Mouse (Mus musculus): ENCODE results near the gene Zbtb20.
A peak's percentile ranks its signal among the peaks of the same experiment; 100 is the strongest.

Zbtb20 gene

DNA sequence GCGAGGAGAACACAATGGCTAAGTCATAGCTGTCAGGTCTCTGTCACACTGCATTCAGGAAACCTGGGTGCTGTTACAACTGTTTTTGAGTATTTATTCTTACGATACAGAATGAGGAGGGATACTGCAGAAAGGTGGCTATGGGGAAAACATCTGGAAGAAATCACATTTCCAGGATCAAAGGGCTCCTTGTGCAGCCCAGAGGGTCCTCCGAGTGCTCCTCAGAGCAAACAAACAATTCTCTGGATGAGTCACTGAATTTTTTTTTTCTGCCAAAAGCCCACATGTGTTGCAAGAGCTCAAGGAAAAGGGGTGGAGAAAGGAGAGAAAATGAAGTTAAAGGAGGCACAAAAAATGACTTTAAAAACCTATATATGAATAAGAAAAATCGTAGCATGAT lies 345.6 kb downstream of the Zbtb20 start:
- DNase-seq = no peak

- DNase-seq = no peak
Observed at GRCm38 (mm10) chr16:43230253-43230652, 354.6 kb downstream of the Zbtb20 start.

GRCm38 (mm10) chr16:43234249-43234648 lies 358.6 kb downstream of the Zbtb20 start:
- no peak for DNase-seq

- peak; percentile 62 for DNase-seq
Observed at GRCm38 (mm10) chr16:43235317-43235716, 359.6 kb downstream of the Zbtb20 start.

DNA sequence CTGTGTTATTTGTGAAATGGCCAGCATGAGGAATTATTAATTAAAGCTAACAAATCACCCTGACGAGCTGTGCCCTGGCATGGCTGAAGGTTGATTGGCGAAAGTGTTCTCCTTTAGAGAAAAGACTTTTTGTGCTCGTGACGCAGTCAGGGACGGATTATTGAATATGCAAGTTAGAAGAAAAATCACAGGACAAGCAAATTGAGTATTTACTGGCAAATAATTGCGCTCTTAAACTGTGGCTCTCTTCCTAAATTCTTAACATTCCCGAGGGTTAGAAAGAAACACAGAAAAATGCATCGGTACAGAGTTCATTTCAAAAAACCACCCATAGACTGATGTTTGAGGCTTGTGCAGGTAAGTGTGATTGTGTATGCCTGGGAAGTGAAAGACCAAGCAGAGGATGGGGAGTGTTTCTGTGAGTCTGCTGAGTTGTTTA lies 360.1 kb downstream of the Zbtb20 start:
- DNase-seq = no peak

- no peak for DNase-seq
Observed at GRCm38 (mm10) chr16:43237551-43237950, 361.9 kb downstream of the Zbtb20 start.

- no peak for DNase-seq
Observed at GRCm38 (mm10) chr16:43247026-43247425, 371.3 kb downstream of the Zbtb20 start.

DNA sequence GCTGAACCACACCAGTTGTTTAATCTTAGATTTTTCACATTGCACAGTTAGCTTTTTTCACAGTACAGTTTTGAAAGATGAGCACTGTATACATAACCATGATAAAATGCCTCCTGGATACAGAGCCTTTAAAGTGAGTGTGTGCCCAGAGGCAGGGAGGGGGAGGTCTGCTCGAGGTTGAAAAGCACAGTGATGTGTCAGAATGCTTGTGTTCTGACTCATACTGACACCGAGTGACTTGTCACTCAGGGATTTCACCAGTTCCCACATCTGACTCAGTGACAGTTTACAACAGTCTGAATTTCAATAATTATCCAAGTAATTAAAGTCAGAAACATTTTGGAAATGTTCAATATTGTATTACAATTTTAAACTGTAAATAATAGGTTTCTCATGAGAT lies 377.4 kb downstream of the Zbtb20 start:
- no peak for DNase-seq

DNA sequence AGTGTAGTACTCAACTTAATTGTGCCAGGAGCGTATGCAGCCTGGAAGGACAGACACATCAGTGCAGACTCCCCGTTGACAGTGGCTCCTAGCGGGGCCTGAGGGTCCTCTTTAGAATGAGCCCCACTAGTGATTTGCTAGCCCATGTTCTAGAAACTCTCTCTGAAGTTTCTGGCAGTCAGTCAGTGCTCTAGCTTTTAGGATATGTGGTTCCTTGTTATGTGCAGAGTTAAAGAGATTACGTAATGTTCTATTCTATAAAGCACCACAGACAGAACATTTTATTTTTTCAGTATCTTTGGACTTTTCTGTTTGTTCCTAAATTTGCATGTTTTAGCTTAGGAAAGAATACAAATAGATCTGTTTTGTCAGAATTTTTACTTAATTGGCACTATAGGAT lies 378.1 kb downstream of the Zbtb20 start:
- DNase-seq = no peak

- DNase-seq = no peak
Observed at GRCm38 (mm10) chr16:43256191-43256899, 380.7 kb downstream of the Zbtb20 start.

GRCm38 (mm10) chr16:43256900-43257281 lies 381.2 kb downstream of the Zbtb20 start:
- DNase-seq = no peak

DNA sequence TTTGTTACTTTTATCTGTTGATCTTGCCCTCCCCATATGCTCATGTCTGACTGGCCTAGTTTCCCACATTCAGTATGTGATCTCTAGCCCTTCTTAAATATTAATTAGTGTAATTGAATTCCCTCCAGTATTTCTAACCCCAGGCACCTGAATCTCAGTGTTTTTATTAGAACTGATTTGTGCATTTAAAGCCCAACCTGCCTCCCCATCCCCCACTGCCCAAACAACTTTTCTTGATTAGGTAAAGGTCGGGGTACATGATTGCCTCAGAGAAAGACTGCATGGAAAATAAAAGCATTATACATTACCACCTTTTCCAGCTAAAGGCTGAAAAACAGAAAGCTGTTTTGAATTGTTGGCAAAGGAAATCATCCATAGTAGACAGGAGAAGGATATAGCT lies 383.8 kb downstream of the Zbtb20 start:
- no peak for DNase-seq

GRCm38 (mm10) chr16:43260862-43261261 lies 385.2 kb downstream of the Zbtb20 start:
- no peak for DNase-seq

DNA sequence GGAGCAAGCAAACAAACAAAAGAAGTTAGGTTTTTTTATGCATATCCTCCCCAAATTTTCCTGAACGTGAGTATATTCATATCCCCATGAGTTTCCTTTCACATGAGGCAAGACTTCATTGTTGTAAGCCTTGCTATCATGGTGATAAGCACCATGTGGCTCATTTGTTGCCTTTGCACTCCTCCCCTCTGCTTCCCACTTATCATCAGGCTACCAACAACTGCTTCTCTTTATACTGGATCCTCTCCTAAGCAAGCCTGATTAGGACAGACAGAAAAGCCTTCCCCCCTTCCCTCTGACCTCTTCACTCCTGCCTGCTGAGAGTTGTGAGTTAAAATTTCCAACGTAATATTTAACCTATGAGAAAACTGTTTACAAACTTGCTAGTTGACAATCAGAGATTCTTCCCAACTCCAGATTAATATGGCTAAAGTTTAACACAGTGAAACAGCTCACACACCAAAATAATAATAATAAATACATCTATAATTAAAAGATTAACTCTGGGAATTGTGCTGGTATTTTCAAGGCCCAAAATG lies 398.4 kb downstream of the Zbtb20 start:
- no peak for DNase-seq

GRCm38 (mm10) chr16:43276764-43277163 lies 401.1 kb downstream of the Zbtb20 start:
- DNase-seq = no peak

GRCm38 (mm10) chr16:43286319-43286718 lies 410.6 kb downstream of the Zbtb20 start:
- DNase-seq = no peak

- DNase-seq = no peak
Observed at GRCm38 (mm10) chr16:43286783-43287383, 411.2 kb downstream of the Zbtb20 start.

GRCm38 (mm10) chr16:43291423-43291822 lies 415.7 kb downstream of the Zbtb20 start:
- no peak for DNase-seq

DNA sequence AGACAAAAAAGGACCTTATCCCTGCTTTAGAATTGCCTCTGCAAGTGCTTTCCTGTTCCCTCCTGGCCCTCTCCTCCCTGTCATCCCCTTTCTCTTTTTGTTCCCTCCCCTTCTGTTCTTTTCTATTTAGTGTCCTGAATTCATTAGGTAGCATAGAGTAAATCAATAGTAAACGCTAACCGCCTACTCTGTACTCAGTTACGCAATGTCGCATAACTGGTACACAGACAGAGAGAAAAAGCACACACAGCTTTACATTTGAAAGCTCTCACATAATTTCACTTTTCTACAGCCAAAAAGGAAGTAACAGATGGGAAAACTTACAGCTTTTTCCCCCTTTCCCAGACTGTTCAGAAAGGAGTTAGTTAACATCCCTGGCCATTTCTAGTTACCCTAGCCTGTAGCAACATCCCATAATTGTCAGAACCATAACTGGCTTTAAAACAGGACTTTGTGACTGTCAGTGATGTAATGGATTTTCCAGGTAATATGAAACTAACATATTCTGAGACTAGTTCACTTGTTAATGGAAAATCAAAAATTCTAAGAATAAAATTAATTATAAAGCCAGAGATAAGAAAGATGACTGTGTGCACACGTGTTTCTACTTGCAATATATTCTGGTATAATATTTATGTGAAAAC lies 422.4 kb downstream of the Zbtb20 start:
- DNase-seq = no peak

GRCm38 (mm10) chr16:43300420-43300819 lies 424.7 kb downstream of the Zbtb20 start:
- DNase-seq = no peak

DNA sequence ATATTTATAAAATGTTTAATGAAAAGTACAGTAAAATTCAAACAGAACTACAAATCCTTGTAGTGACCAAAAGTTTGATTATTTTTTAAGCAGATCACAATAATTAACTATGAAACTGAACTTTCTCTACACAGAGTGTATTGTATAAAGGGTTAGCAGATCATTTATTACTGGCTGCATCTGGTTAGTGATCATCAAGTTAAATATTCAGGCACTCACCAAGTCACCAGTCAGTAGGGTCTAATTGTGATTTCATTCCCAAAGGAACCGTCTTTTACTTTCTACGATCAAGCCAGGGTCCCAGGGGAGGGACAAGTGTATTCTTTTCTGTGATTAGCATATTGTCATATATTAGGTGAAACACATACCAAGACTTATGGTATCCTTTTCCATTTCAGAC lies 426.5 kb downstream of the Zbtb20 start:
- DNase-seq = no peak

DNA sequence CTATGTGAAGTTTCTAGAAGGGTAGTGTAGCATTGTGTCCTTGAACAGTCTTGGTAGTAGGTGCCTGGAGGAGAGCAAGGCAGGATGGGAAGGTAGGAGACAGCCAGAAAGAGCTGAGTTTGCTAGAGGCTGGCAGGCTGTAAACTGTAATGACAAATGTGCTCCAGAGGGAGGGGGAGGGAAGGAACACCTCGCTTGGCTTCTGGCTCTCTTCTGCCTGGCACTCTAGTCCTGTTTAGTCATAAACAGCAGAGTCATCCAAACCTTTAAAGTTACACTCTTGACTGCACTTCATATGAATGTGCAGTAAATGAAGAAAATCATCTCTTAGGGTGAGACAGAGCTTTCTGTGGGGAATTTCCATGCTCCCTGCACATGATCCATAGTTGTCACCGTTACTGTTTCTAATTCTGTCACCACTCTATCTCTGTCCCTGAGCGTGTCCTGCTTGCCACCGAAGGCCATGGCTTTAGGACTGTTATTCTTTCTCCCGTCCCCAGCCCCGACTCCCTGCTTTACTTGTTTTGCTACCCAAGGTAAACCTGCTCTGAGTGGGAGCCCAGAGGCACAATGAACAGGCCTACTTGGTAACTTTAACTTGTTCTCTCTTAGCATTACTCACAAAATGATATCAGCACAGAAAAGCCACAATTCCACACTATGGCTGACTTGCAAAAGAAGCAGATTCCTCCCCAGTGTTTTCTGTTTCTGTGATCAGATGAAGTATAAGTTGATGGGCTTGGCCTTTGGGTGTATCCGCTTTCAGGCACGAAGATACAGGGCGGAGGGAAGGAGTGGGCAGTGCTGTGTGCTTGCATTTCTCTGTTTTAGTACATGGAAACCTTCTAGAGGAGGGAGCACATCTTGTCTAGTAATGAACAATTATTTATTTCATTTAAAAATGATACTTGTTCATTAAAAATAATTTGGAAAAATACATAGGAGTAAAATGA lies 427.8 kb downstream of the Zbtb20 start:
- DNase-seq = peak; percentile 56

- no peak for DNase-seq
Observed at GRCm38 (mm10) chr16:43309968-43310431, 434.3 kb downstream of the Zbtb20 start.

All from kidney, adult 18-20 months (tissue).